Mouse (Mus musculus): ENCODE results near the gene Flrt3. TPM values are rescaled to one million over a fixed set of nuclear protein-coding genes. Genes with fewer than 3 reads are reported as not detected.

Gene Flrt3
- polyA plus RNA-seq, 1 experiment from 2014 or later = 117 TPM

DNA sequence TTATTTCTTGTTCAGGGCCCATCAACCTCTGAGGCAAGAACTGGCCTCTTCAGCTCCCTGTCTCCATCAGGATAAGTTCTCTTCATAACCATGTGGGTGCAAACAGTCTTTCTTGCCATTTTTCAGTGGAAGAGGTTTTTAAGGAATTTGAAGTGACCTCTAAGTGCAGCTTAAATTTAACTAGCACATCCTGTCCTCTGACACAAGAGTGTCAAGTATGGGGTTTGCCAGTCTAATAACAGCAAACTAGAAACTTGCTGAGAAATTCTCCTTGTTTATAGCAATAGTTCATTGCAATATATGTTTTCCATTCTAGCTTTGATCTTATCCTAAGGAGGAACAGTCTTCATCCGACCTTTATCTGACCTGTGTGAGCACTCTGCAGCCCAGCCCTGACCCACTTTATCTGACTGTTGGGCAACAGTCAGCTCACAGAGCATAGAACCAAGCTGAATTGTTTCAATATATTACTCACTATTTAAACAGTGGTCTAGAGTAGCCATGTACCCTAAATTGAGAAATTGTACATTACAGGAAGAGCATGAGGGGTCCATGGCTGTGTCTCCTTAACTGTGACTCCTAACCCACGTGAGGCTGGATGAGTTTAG, 49.4 kb downstream of the Flrt3 start:
- H3K4me3 ChIP-seq (ENCODE audit: low read depth, low read length) = no peak overlapping the region
- no peak overlapping the region for H3K9ac ChIP-seq (replicated peaks; ENCODE audit: low read length)
- no peaks in the 10 kb centered on the region for H3K36me3 ChIP-seq (replicated peaks; ENCODE audit: control insufficient read depth, insufficient read depth, low read depth, low read length)
- H3K4me1 ChIP-seq (ENCODE audit: control insufficient read depth, insufficient read depth, low read length) = no peaks in the 10 kb centered on the region
- H3K27me3 ChIP-seq (ENCODE audit: control insufficient read depth, insufficient read depth, low read length) = no peaks in the 10 kb centered on the region
- 81% methylated on average over 2 of the region's 2 CpGs for WGBS
- DNase-seq (ENCODE audit: low spot score) (no peak), ATAC-seq (replicated peaks; ENCODE audit: insufficient number of reproducible peaks, low FRiP score, low TSS enrichment, low read depth) (no peak)
- no peak overlapping the region for H3K27ac ChIP-seq (replicated peaks; ENCODE audit: low read depth, low read length)
- H3K9me3 ChIP-seq (replicated peaks; ENCODE audit: control insufficient read depth, low read length) = no peaks in the 10 kb centered on the region
- no peak overlapping the region for H3K4me2 ChIP-seq (ENCODE audit: low read depth, low read length)

GRCm38 (mm10) chr2:140615451-140615850, 55.8 kb downstream of the Flrt3 start:
- Histone ChIP-seq H3K9ac (replicated peaks; ENCODE audit: low read length) (no peak overlapping the region), H3K36me3 (replicated peaks; ENCODE audit: control insufficient read depth, insufficient read depth, low read depth, low read length) (no peaks in the 10 kb centered on the region), H3K27me3 (ENCODE audit: control insufficient read depth, insufficient read depth, low read length) (no peaks in the 10 kb centered on the region), H3K4me2 (ENCODE audit: low read depth, low read length) (no peak overlapping the region), H3K4me3 (ENCODE audit: low read depth, low read length) (no peak overlapping the region), H3K27ac (replicated peaks; ENCODE audit: low read depth, low read length) (no peak overlapping the region), H3K4me1 (ENCODE audit: control insufficient read depth, insufficient read depth, low read length) (no peaks in the 10 kb centered on the region), H3K9me3 (replicated peaks; ENCODE audit: control insufficient read depth, low read length) (no peaks in the 10 kb centered on the region)
- ATAC-seq (replicated peaks; ENCODE audit: insufficient number of reproducible peaks, low FRiP score, low TSS enrichment, low read depth) (no peak), DNase-seq (ENCODE audit: low spot score) (no peak)
- 93% methylated on average over 2 of the region's 2 CpGs for WGBS
